Mouse (Mus musculus) neural tube, embryonic 11.5 days (tissue): ENCODE measurements around the gene Adam11. TPM values are rescaled to one million over a fixed set of nuclear protein-coding genes. Genes with fewer than 3 reads are reported as not detected.
A peak's percentile ranks its signal among the peaks of the same experiment; 100 is the strongest.

Experiments
- ATAC-seq: fragments of 200-750 bp; cut with Nextera tagmentation; 2 replicates; pipeline ENCODE4 v1.8.0; 2017; ENCODE audit warnings: moderate number of reproducible peaks, mild to moderate bottlenecking, moderate TSS enrichment, moderate library complexity; ENCODE audit not compliant: insufficient read depth, low FRiP score, low TSS enrichment
- DNase-seq: peaks from one replicate; pipeline ENCODE4 v3.0.0-alpha.2; 2015; ENCODE audit warnings: low spot score
- H3K27ac ChIP-seq: fragments of 300-500 bp; sonication (generic); 2 replicates; pipeline ENCODE4 v1.5.1; 2014; ENCODE audit warnings: low read depth, mild to moderate bottlenecking, low read length
- H3K27me3 ChIP-seq: fragments of 300-500 bp; sonication (generic); 2 replicates; pipeline ENCODE4 v1.6.1; 2014; ENCODE audit warnings: mild to moderate bottlenecking, low read length, mixed read lengths; ENCODE audit not compliant: control insufficient read depth, insufficient read depth
- H3K36me3 ChIP-seq: fragments of 300-500 bp; sonication (generic); 2 replicates; pipeline ENCODE4 v1.6.1; 2014; ENCODE audit warnings: mild to moderate bottlenecking, low read length, moderate library complexity, mixed read lengths; ENCODE audit not compliant: control insufficient read depth, insufficient read depth
- H3K4me1 ChIP-seq: fragments of 300-500 bp; sonication (generic); 2 replicates; pipeline ENCODE4 v1.6.1; 2014; ENCODE audit warnings: low read length, mixed read lengths; ENCODE audit not compliant: control insufficient read depth, insufficient read depth
- H3K4me2 ChIP-seq: fragments of 300-500 bp; sonication (generic); 2 replicates; pipeline ENCODE4 v1.6.1; 2014; ENCODE audit warnings: low read depth, mild to moderate bottlenecking, moderate library complexity
- H3K4me3 ChIP-seq: fragments of 300-500 bp; sonication (generic); 2 replicates; pipeline ENCODE4 v1.5.1; 2014; ENCODE audit warnings: low read depth, low read length
- H3K9ac ChIP-seq: fragments of 300-500 bp; sonication (generic); 2 replicates; pipeline ENCODE4 v1.6.1; 2014; ENCODE audit warnings: mild to moderate bottlenecking, low read length
- H3K9me3 ChIP-seq: fragments of 300-500 bp; sonication (generic); 2 replicates; pipeline ENCODE4 v1.6.1; 2016; ENCODE audit warnings: low read length; ENCODE audit not compliant: control insufficient read depth
- WGBS: fragments of 180-500 bp; shearing (Covaris S2); extraction: QIAGEN DNeasy Blood & Tissue Kit; methylation state at CpG from one replicate; pipeline ENCODE4 v1.1.7; 2014; 5-methylcytosine and 5-hydroxymethylcytosine counted together
- polyA plus RNA-seq: library from polyadenylated mRNA; unstranded; fragments of >200 nt; fragmentation: Nextera tagmentation; extraction: Ambion mirVana; gene quantifications from 2 replicates; pipeline ENCODE4 v1.2.1, GENCODE M21; 2014

The Adam11 gene
- polyA plus RNA-seq, 1 experiment from 2014 or later = 23.2 TPM

DNA sequence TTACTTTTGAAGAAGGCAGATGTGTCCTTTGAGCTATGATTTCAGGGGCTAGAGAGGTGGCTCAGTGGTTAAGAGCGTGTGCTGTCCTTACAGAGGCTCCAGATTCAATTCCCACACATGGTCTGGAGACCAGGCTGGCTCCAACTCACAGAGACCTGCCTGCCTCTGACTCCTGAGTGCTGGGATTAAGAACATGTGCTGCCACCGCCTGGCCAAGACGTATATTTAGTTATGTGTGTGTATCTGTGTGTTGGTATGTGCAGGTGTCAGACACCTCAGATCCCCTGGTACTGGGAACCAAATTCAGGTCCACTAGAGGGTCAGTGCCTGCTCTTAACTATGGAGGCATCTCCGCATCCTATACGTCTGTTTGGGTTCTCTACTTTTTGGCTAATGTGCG is 26.3 kb upstream of the Adam11 start:
- no peak overlapping the region for H3K4me2 ChIP-seq
- no peaks in the 10 kb centered on the region for H3K9me3 ChIP-seq
- 90% methylated on average over 6 of the region's 6 CpGs for WGBS
- no peaks in the 10 kb centered on the region for H3K36me3 ChIP-seq
- no peak overlapping the region for H3K9ac ChIP-seq
- no peak overlapping the region for H3K27ac ChIP-seq
- H3K4me3 ChIP-seq = no peak overlapping the region
- no peaks in the 10 kb centered on the region for H3K27me3 ChIP-seq
- no peak for ATAC-seq
- no peak for DNase-seq
- H3K4me1 ChIP-seq = no peaks in the 10 kb centered on the region

DNA sequence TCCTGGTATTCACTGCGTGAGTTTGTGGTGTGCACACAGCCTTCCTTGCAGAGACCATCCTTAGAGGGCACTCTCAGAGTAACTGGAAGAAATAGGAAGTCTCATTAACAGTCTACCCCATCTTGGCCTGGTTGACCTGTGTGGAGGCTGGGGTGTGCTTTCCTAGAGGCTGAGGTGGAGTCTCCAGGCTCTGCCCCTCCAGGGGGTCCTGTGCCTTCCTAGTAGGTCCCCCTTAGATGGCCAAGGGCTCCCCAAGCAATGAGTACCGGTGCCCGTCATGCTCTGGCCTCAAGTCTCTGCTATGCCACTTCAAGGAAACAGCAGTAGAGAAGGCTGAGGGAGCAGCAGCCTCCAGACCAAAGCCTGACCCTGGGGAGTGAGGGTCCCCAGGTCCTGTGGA is 23.2 kb upstream of the Adam11 start:
- DNase-seq (no peak), ATAC-seq (no peak)
- Histone ChIP-seq H3K36me3 (no peaks in the 10 kb centered on the region), H3K27ac (no peak overlapping the region), H3K27me3 (no peaks in the 10 kb centered on the region), H3K9ac (no peak overlapping the region), H3K9me3 (no peaks in the 10 kb centered on the region), H3K4me1 (no peaks in the 10 kb centered on the region), H3K4me3 (no peak overlapping the region), H3K4me2 (no peak overlapping the region)
- 78% methylated on average over 3 of the region's 3 CpGs for WGBS

DNA sequence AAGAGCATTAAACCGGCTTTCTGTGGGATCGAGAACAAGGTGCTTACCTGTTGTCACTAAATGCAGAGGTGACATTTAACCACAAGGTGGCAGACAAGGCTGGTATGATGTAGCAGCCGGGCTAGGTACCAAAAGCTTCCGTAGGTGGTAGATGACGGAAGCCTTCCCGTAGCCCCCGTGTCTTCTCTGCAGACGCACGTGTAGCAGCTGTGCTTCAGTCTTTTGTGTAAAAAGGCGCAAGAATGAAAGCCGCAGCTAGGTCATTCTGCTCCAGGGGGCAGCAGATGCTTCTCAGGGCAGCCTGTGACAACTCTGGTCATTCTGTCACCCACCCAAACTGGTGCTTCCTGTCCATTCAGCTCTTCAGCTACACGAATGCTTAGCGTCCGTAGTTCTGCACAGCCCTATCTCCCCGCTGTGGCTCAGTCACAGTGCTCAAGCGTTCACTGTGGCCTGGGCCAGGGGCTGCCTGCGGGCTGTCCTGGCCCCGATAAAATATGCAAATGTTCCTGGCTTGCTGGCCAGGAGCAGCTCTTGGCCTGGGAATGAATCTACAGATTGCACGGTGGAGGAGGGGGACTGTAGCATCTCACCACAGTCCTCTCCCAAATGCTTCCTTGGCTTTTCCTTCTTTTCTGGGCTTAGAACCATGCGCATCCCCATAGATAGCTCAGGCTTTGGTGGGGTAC is 21.8 kb upstream of the Adam11 start:
- Histone ChIP-seq H3K9me3 (no peaks in the 10 kb centered on the region), H3K27ac (no peak overlapping the region), H3K27me3 (no peaks in the 10 kb centered on the region), H3K4me1 (no peaks in the 10 kb centered on the region), H3K36me3 (no peaks in the 10 kb centered on the region), H3K4me3 (peak overlapping the region; percentile 24), H3K4me2 (peak overlapping the region; percentile 54), H3K9ac (peak overlapping the region; percentile 40)
- ATAC-seq (no peak), DNase-seq (peak; percentile 79)
- WGBS = 5% methylated on average over 20 of the region's 20 CpGs

DNA sequence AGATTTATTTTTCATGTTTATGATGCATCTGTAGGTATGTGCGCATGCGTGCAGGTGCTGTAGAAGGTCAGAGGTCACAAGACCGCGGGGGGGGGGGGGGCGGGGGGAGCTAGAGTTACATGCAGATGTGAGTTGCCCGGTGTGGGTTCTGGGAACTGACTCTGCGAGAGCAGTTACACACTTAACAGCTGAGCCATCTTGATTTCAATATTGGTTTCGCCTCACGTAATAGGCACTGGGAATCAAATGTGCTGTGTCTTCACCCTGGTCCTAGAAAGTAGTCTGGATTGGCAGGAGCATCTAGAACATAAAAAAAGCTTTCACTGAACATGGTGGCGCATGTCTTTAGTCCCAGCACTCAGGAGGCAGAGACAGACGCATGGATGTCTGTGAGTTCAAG is 20.6 kb upstream of the Adam11 start:
- no peak overlapping the region for H3K9ac ChIP-seq
- H3K27me3 ChIP-seq = no peaks in the 10 kb centered on the region
- no peaks in the 10 kb centered on the region for H3K4me1 ChIP-seq
- no peak overlapping the region for H3K4me3 ChIP-seq
- no peak for ATAC-seq
- WGBS = 42% methylated on average over 11 of the region's 11 CpGs
- no peak for DNase-seq
- no peak overlapping the region for H3K4me2 ChIP-seq
- no peak overlapping the region for H3K27ac ChIP-seq
- H3K36me3 ChIP-seq = no peaks in the 10 kb centered on the region
- no peaks in the 10 kb centered on the region for H3K9me3 ChIP-seq

- no peaks in the 10 kb centered on the region for H3K36me3 ChIP-seq
- ATAC-seq (no peak), DNase-seq (no peak)
- H3K27ac ChIP-seq = no peak overlapping the region
- no peaks in the 10 kb centered on the region for H3K4me1 ChIP-seq
- no peak overlapping the region for H3K9ac ChIP-seq
- no peak overlapping the region for H3K4me3 ChIP-seq
- H3K9me3 ChIP-seq = no peaks in the 10 kb centered on the region
- H3K4me2 ChIP-seq = no peak overlapping the region
- no peaks in the 10 kb centered on the region for H3K27me3 ChIP-seq
- WGBS = 13% methylated on average over 22 of the region's 22 CpGs
Observed at GRCm38 (mm10) chr11:102741129-102741950, 19.9 kb upstream of the Adam11 start.

DNA sequence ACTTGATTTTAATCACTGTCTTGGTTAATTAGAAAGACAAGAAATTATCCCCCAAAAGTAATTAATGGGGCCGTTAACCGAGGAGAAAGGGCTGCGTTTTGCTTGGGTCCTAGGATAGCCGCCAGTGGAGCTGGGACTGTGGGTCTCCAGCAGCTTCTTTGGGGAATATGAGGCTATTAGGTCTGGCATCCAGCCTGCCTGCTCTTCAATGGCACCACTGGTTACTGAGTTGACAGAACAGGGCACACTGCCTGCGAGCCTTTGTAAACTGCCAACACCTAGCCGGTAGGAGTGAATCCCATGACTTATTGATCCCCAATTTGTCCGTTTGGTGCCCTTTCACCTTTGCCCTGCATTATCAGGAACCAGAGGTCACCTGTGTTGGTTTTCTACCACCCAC is 19.2 kb upstream of the Adam11 start:
- WGBS = 41% methylated on average over 7 of the region's 7 CpGs
- Histone ChIP-seq H3K27me3 (no peaks in the 10 kb centered on the region), H3K4me1 (no peaks in the 10 kb centered on the region), H3K36me3 (no peaks in the 10 kb centered on the region), H3K9ac (no peak overlapping the region), H3K4me2 (no peak overlapping the region), H3K4me3 (no peak overlapping the region), H3K27ac (no peak overlapping the region), H3K9me3 (no peaks in the 10 kb centered on the region)
- no peak for DNase-seq
- no peak for ATAC-seq

DNA sequence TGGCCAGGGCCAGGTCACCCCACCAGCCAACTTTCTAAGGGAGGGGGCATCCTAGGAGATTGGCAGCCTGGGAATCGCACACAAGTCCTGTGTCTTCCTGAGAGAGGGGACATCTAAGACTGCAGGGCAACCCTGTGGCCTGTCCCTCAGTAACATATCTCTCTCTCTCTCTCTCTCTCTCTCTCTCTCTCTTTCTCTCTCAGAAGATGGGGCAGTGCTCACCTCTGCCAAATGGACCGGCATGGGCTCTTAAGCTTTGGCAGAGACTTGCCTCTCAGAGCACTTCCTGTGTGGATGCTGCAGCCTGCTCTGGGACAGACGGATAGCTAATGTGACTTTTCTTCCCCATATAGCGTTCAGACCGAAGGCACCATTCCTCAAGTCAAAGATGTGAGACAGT is 18.4 kb upstream of the Adam11 start:
- Histone ChIP-seq H3K9ac (no peak overlapping the region), H3K4me1 (no peaks in the 10 kb centered on the region), H3K27me3 (no peaks in the 10 kb centered on the region), H3K4me3 (no peak overlapping the region), H3K36me3 (no peaks in the 10 kb centered on the region), H3K27ac (no peak overlapping the region), H3K9me3 (no peaks in the 10 kb centered on the region), H3K4me2 (no peak overlapping the region)
- no peak for DNase-seq
- no peak for ATAC-seq
- 77% methylated on average over 5 of the region's 5 CpGs for WGBS

- no peak overlapping the region for H3K27ac ChIP-seq
- no peaks in the 10 kb centered on the region for H3K27me3 ChIP-seq
- ATAC-seq = no peak
- 93% methylated on average over 3 of the region's 3 CpGs for WGBS
- no peaks in the 10 kb centered on the region for H3K9me3 ChIP-seq
- no peak overlapping the region for H3K4me2 ChIP-seq
- H3K9ac ChIP-seq = no peak overlapping the region
- no peak overlapping the region for H3K4me3 ChIP-seq
- no peaks in the 10 kb centered on the region for H3K4me1 ChIP-seq
- no peak for DNase-seq
- no peaks in the 10 kb centered on the region for H3K36me3 ChIP-seq
Observed at GRCm38 (mm10) chr11:102744746-102745145, 16.5 kb upstream of the Adam11 start.

- no peaks in the 10 kb centered on the region for H3K27me3 ChIP-seq
- WGBS = 62% methylated on average over 1 of the region's 1 CpGs
Observed at GRCm38 (mm10) chr11:102747866-102748265, 13.4 kb upstream of the Adam11 start.

More at GRCm38 (mm10) chr11:102747866-102748265, 13.4 kb upstream of the Adam11 start:
- Histone ChIP-seq H3K9me3 (no peaks in the 10 kb centered on the region), H3K4me2 (no peak overlapping the region), H3K9ac (no peak overlapping the region), H3K4me1 (no peaks in the 10 kb centered on the region), H3K4me3 (no peak overlapping the region), H3K36me3 (no peaks in the 10 kb centered on the region), H3K27ac (no peak overlapping the region)
- no peak for ATAC-seq
- DNase-seq = no peak
